Mouse (Mus musculus): ENCODE results near the gene Hoxc11. TPM values are rescaled to one million over a fixed set of nuclear protein-coding genes. Genes with fewer than 3 reads are reported as not detected.

The Hoxc11 gene
- not detected for polyA plus RNA-seq (2014; fragmentation: Illumina TruSeq; extraction: RNeasy Lipid Tissue Mini Kit (QIAGEN cat#74804); ENCODE audit: low read depth, low replicate concordance)

GRCm38 (mm10) chr15:102954192-102955006, at the start of gene Hoxc11:
Gene Hoxc11 (plus strand): TSS chr15:102954427.

GRCm38 (mm10) chr15:102921053-102922011, 32.9 kb upstream of the Hoxc11 start, which contains the start of gene Hoxc13:
Gene Hoxc13 (plus strand): TSS chr15:102921103.

GRCm38 (mm10) chr15:102936279-102936972, 17.8 kb upstream of the Hoxc11 start, which contains the start of gene Hoxc12:
Gene Hoxc12 (plus strand): TSS chr15:102936757.

GRCm38 (mm10) chr15:102966776-102967311, 12.6 kb downstream of the Hoxc11 start, which contains the start of gene Hoxc10:
Gene Hoxc10 (plus strand): TSS chr15:102966796.

GRCm38 (mm10) chr15:102967312-102967510, 13.0 kb downstream of the Hoxc11 start, which contains the start of gene Hoxc5:
Gene Hoxc5 (plus strand): TSS chr15:102967443.

GRCm38 (mm10) chr15:102976171-102976570, 21.9 kb downstream of the Hoxc11 start, which contains the start of gene Hoxc9:
Gene Hoxc9 (plus strand): TSS chr15:102976439.

GRCm38 (mm10) chr15:102990461-102991397, 36.5 kb downstream of the Hoxc11 start, which contains the start of gene Hoxc8:
Gene Hoxc8 (plus strand): TSS chr15:102990607.

GRCm38 (mm10) chr15:102997939-102998355, 43.7 kb downstream of the Hoxc11 start, which contains the start of gene Hoxc6:
Gene Hoxc6 (plus strand): TSS chr15:102998257.

Other genes with a start within 250 kb of the Hoxc11 start
- 43.3 TPM for gene Calcoco1, start 232.2 kb upstream of the Hoxc11 start, polyA plus RNA-seq (2014; fragmentation: Illumina TruSeq; extraction: RNeasy Lipid Tissue Mini Kit (QIAGEN cat#74804); ENCODE audit: low read depth, low replicate concordance)
- gene Hoxc13, start 33.3 kb upstream of the Hoxc11 start, polyA plus RNA-seq (2014; fragmentation: Illumina TruSeq; extraction: RNeasy Lipid Tissue Mini Kit (QIAGEN cat#74804); ENCODE audit: low read depth, low replicate concordance), result not detected
- gene Hoxc12, start 17.7 kb upstream of the Hoxc11 start, polyA plus RNA-seq (2014; fragmentation: Illumina TruSeq; extraction: RNeasy Lipid Tissue Mini Kit (QIAGEN cat#74804); ENCODE audit: low read depth, low replicate concordance), result not detected
- not detected for gene Hoxc10, start 12.4 kb downstream of the Hoxc11 start, polyA plus RNA-seq (2014; fragmentation: Illumina TruSeq; extraction: RNeasy Lipid Tissue Mini Kit (QIAGEN cat#74804); ENCODE audit: low read depth, low replicate concordance)
- not detected for gene Hoxc5, start 13.0 kb downstream of the Hoxc11 start, polyA plus RNA-seq (2014; fragmentation: Illumina TruSeq; extraction: RNeasy Lipid Tissue Mini Kit (QIAGEN cat#74804); ENCODE audit: low read depth, low replicate concordance)
- not detected for gene Hoxc9, start 22.0 kb downstream of the Hoxc11 start, polyA plus RNA-seq (2014; fragmentation: Illumina TruSeq; extraction: RNeasy Lipid Tissue Mini Kit (QIAGEN cat#74804); ENCODE audit: low read depth, low replicate concordance)
- 0.19 TPM for gene Hoxc8, start 36.2 kb downstream of the Hoxc11 start, polyA plus RNA-seq (2014; fragmentation: Illumina TruSeq; extraction: RNeasy Lipid Tissue Mini Kit (QIAGEN cat#74804); ENCODE audit: low read depth, low replicate concordance)
- 0.28 TPM for gene Hoxc6, start 43.8 kb downstream of the Hoxc11 start, polyA plus RNA-seq (2014; fragmentation: Illumina TruSeq; extraction: RNeasy Lipid Tissue Mini Kit (QIAGEN cat#74804); ENCODE audit: low read depth, low replicate concordance)
- 1.1 TPM for gene Hoxc4, start 64.5 kb downstream of the Hoxc11 start, polyA plus RNA-seq (2014; fragmentation: Illumina TruSeq; extraction: RNeasy Lipid Tissue Mini Kit (QIAGEN cat#74804); ENCODE audit: low read depth, low replicate concordance)
- 17.1 TPM for gene Smug1, start 212.7 kb downstream of the Hoxc11 start, polyA plus RNA-seq (2014; fragmentation: Illumina TruSeq; extraction: RNeasy Lipid Tissue Mini Kit (QIAGEN cat#74804); ENCODE audit: low read depth, low replicate concordance)

All from sigmoid colon, adult 10 weeks (tissue).